Mouse (Mus musculus): ENCODE data around the gene Spint1. TPM values are rescaled to one million over a fixed set of nuclear protein-coding genes. Genes with fewer than 3 reads are reported as not detected.

Gene Spint1
- polyA plus RNA-seq, 1 experiment from 2014 or later: 62.7 TPM

- H3K9ac ChIP-seq (ENCODE audit: low read depth, low read length): 0 out of 2 replicates have a peak overlapping the region, but pooled peaks have one; percentile 8
- H3K36me3 ChIP-seq (ENCODE audit: insufficient read depth, low read length): no peaks in the 10 kb centered on the region
- H3K27ac ChIP-seq: no peak overlapping the region
- no peak for TF ChIP-seq CTCF (IDR thresholded peaks at IDR 0.05; ENCODE audit: low read depth)
- peaks cover 6% of the 10 kb centered on the region; the same call in 1 of the 2 replicates for H3K4me1 ChIP-seq (replicated peaks; ENCODE audit: insufficient read depth, low read length)
- DNase-seq (ENCODE audit: low spot score) (no peak), ATAC-seq (replicated peaks; ENCODE audit: low FRiP score, low read depth) (no peak)
- peaks cover 18% of the 10 kb centered on the region for H3K27me3 ChIP-seq (ENCODE audit: insufficient read depth, low read length)
- H3K4me2 ChIP-seq (ENCODE audit: low read length): no peak overlapping the region
- no peaks in the 10 kb centered on the region for H3K9me3 ChIP-seq (replicated peaks; ENCODE audit: low read length)
- WGBS: 92% methylated on average over 4 of the region's 4 CpGs
- no peak overlapping the region for H3K4me3 ChIP-seq (replicated peaks; ENCODE audit: low read depth, low read length)
Measured at GRCm38 (mm10) chr2:119240819-119241186, 3.6 kb downstream of the Spint1 start.

GRCm38 (mm10) chr2:119242548-119242947 lies 5.4 kb downstream of the Spint1 start:
- H3K4me1 ChIP-seq (replicated peaks; ENCODE audit: insufficient read depth, low read length): no peaks in the 10 kb centered on the region; the same call in 1 of the 2 replicates
- H3K27me3 ChIP-seq (ENCODE audit: insufficient read depth, low read length): 0 out of 2 replicates have a peak, but pooled peaks cover 7% of the 10 kb centered on the region
- H3K4me2 ChIP-seq (ENCODE audit: low read length): no peak overlapping the region
- no peaks in the 10 kb centered on the region for H3K36me3 ChIP-seq (ENCODE audit: insufficient read depth, low read length)
- peak; percentile 87 for ATAC-seq (replicated peaks; ENCODE audit: low FRiP score, low read depth)
- H3K27ac ChIP-seq: peak overlapping the region; percentile 50; the same call in 1 of the 2 replicates
- no peaks in the 10 kb centered on the region for H3K9me3 ChIP-seq (replicated peaks; ENCODE audit: low read length)
- 48% methylated on average over 9 of the region's 9 CpGs for WGBS
- no peak overlapping the region for H3K4me3 ChIP-seq (replicated peaks; ENCODE audit: low read depth, low read length)
- no peak for TF ChIP-seq CTCF (IDR thresholded peaks at IDR 0.05; ENCODE audit: low read depth)
- DNase-seq (ENCODE audit: low spot score): peak; percentile 22
- H3K9ac ChIP-seq (ENCODE audit: low read depth, low read length): no peak overlapping the region

GRCm38 (mm10) chr2:119245246-119245645 lies 8.1 kb downstream of the Spint1 start:
- no peak overlapping the region for H3K27ac ChIP-seq
- H3K27me3 ChIP-seq (ENCODE audit: insufficient read depth, low read length): no peaks in the 10 kb centered on the region
- no peak overlapping the region for H3K4me2 ChIP-seq (ENCODE audit: low read length)
- no peak overlapping the region for H3K4me3 ChIP-seq (replicated peaks; ENCODE audit: low read depth, low read length)
- no peak overlapping the region for H3K9ac ChIP-seq (ENCODE audit: low read depth, low read length)
- no peaks in the 10 kb centered on the region for H3K36me3 ChIP-seq (ENCODE audit: insufficient read depth, low read length)
- DNase-seq (ENCODE audit: low spot score) (no peak), ATAC-seq (replicated peaks; ENCODE audit: low FRiP score, low read depth) (no peak)
- no peaks in the 10 kb centered on the region for H3K4me1 ChIP-seq (replicated peaks; ENCODE audit: insufficient read depth, low read length)
- WGBS: 66% methylated on average over 7 of the region's 7 CpGs
- no peaks in the 10 kb centered on the region for H3K9me3 ChIP-seq (replicated peaks; ENCODE audit: low read length)
- no peak for TF ChIP-seq CTCF (IDR thresholded peaks at IDR 0.05; ENCODE audit: low read depth)

GRCm38 (mm10) chr2:119247904-119248303 lies 10.7 kb downstream of the Spint1 start:
- TF ChIP-seq CTCF (IDR thresholded peaks at IDR 0.05; ENCODE audit: low read depth): no peak
- no peak for DNase-seq (ENCODE audit: low spot score)
- Histone ChIP-seq H3K4me3 (replicated peaks; ENCODE audit: low read depth, low read length) (no peak overlapping the region), H3K27me3 (ENCODE audit: insufficient read depth, low read length) (no peaks in the 10 kb centered on the region), H3K9ac (ENCODE audit: low read depth, low read length) (no peak overlapping the region), H3K4me2 (ENCODE audit: low read length) (no peak overlapping the region), H3K9me3 (replicated peaks; ENCODE audit: low read length) (no peaks in the 10 kb centered on the region), H3K36me3 (ENCODE audit: insufficient read depth, low read length) (no peaks in the 10 kb centered on the region), H3K27ac (no peak overlapping the region), H3K4me1 (replicated peaks; ENCODE audit: insufficient read depth, low read length) (no peaks in the 10 kb centered on the region)
- WGBS: 81% methylated on average over 9 of the region's 9 CpGs
- ATAC-seq (replicated peaks; ENCODE audit: low FRiP score, low read depth): no peak

- Histone ChIP-seq H3K9me3 (replicated peaks; ENCODE audit: low read length) (no peaks in the 10 kb centered on the region), H3K4me3 (replicated peaks; ENCODE audit: low read depth, low read length) (no peak overlapping the region), H3K4me2 (ENCODE audit: low read length) (no peak overlapping the region), H3K36me3 (ENCODE audit: insufficient read depth, low read length) (no peaks in the 10 kb centered on the region), H3K9ac (ENCODE audit: low read depth, low read length) (0 out of 2 replicates have a peak overlapping the region, but pooled peaks have one; percentile 4), H3K4me1 (replicated peaks; ENCODE audit: insufficient read depth, low read length) (no peaks in the 10 kb centered on the region), H3K27me3 (ENCODE audit: insufficient read depth, low read length) (no peaks in the 10 kb centered on the region), H3K27ac (no peak overlapping the region)
- ATAC-seq (replicated peaks; ENCODE audit: low FRiP score, low read depth): peak; percentile 56
- DNase-seq (ENCODE audit: low spot score): no peak
- no peak for TF ChIP-seq CTCF (IDR thresholded peaks at IDR 0.05; ENCODE audit: low read depth)
- WGBS: 70% methylated on average over 4 of the region's 4 CpGs
Measured at GRCm38 (mm10) chr2:119249592-119250061, 12.5 kb downstream of the Spint1 start.

GRCm38 (mm10) chr2:119250377-119250776 lies 13.2 kb downstream of the Spint1 start:
- TF ChIP-seq CTCF (IDR thresholded peaks at IDR 0.05; ENCODE audit: low read depth): no peak
- DNase-seq (ENCODE audit: low spot score): no peak
- 60% methylated on average over 5 of the region's 5 CpGs for WGBS
- Histone ChIP-seq H3K9me3 (replicated peaks; ENCODE audit: low read length) (no peaks in the 10 kb centered on the region), H3K27ac (peak overlapping the region; percentile 50; the same call in 1 of the 2 replicates), H3K4me3 (replicated peaks; ENCODE audit: low read depth, low read length) (no peak overlapping the region), H3K27me3 (ENCODE audit: insufficient read depth, low read length) (no peaks in the 10 kb centered on the region; the same call in 1 of the 2 replicates), H3K36me3 (ENCODE audit: insufficient read depth, low read length) (no peaks in the 10 kb centered on the region), H3K4me1 (replicated peaks; ENCODE audit: insufficient read depth, low read length) (no peaks in the 10 kb centered on the region), H3K4me2 (ENCODE audit: low read length) (no peak overlapping the region), H3K9ac (ENCODE audit: low read depth, low read length) (no peak overlapping the region)
- no peak for ATAC-seq (replicated peaks; ENCODE audit: low FRiP score, low read depth)

Data from kidney, postnatal 0 days (tissue).